21 mouse cellular contexts compared by ENCODE assay signal in genomic region chr2:122863343-122863970, GRCm38 (mm10).
DNase-seq lines count a peak whose midpoint lies in the region; ATAC-seq lines count a peak whose summit lies in the region.
"Had no signal": no experiment of that assay in that cellular context is flagged by ENCODE, and none has a peak within 500 bp of the region (broad histone marks: within the 10 kb centered on the region; RNA-seq: fewer than 3 reads in every experiment).

No protein-coding gene starts in this region.

- H3K27me3 ChIP-seq in midbrain, embryonic 11.5 days (ENCODE audit: control insufficient read depth, insufficient read depth, low read length), result no peaks in the 10 kb centered on the region
- H3K27me3 ChIP-seq in midbrain, embryonic 10.5 days (ENCODE audit: low read depth, poor library complexity, severe bottlenecking), result no peaks in the 10 kb centered on the region
- no peaks in the 10 kb centered on the region for H3K27me3 ChIP-seq in midbrain, embryonic 14.5 days (ENCODE audit: control insufficient read depth, insufficient read depth, low read length)
- H3K27me3 ChIP-seq: embryonic facial prominence, embryonic 13.5 days; limb, embryonic 13.5 days; megakaryocyte, embryonic 14.5 days had no signal

- H3K4me1 ChIP-seq in midbrain, embryonic 11.5 days (ENCODE audit: control insufficient read depth, insufficient read depth, low read length), result no peaks in the 10 kb centered on the region
- no peaks in the 10 kb centered on the region for H3K4me1 ChIP-seq in midbrain, embryonic 10.5 days
- H3K4me1 ChIP-seq in midbrain, embryonic 14.5 days (ENCODE audit: control insufficient read depth, insufficient read depth, low read length), result no peaks in the 10 kb centered on the region
- H3K4me1 ChIP-seq: embryonic facial prominence, embryonic 13.5 days; heart, embryonic 10.5 days; limb, embryonic 13.5 days; megakaryocyte, embryonic 14.5 days had no signal

- no peak overlapping the region for H3K4me3 ChIP-seq in midbrain, embryonic 11.5 days (ENCODE audit: low read depth, low read length)
- no peak overlapping the region for H3K4me3 ChIP-seq in midbrain, embryonic 10.5 days
- H3K4me3 ChIP-seq in midbrain, embryonic 14.5 days (replicated peaks; ENCODE audit: low read depth, low read length), result no peak overlapping the region
- H3K4me3 ChIP-seq: embryonic facial prominence, embryonic 13.5 days; heart, embryonic 10.5 days; limb, embryonic 13.5 days; megakaryocyte, embryonic 14.5 days had no signal

- WGBS in midbrain, embryonic 11.5 days, result 64% methylated on average over 15 of the region's 15 CpGs
- 70% methylated on average over 15 of the region's 15 CpGs for WGBS in midbrain, embryonic 10.5 days
- 58% methylated on average over 15 of the region's 15 CpGs for WGBS in midbrain, embryonic 14.5 days

- DNase-seq in cerebellum, postnatal 14 days, result peak; percentile 6 to 13
- DNase-seq in cerebellum, postnatal 4 days (ENCODE audit: low spot score in 2 of 2), result no peak
- DNase-seq in midbrain, embryonic 11.5 days (ENCODE audit: low spot score, missing footprints), result no peak
- DNase-seq in midbrain, embryonic 10.5 days (ENCODE audit: low spot score), result no peak
- peak; percentile 61 for DNase-seq in midbrain, embryonic 14.5 days
- no peak for DNase-seq in lung, postnatal 4 days
- DNase-seq in lung, postnatal 10 days, result no peak
- DNase-seq: adrenal gland, postnatal 14 days; B cell, adult 2 months; gastrocnemius, postnatal 36 days; heart, postnatal 10 days; kidney, adult 8-10 months; kidney, postnatal 4 days; thymus, postnatal 36 days had no signal

- no peak overlapping the region for H3K4me2 ChIP-seq in midbrain, embryonic 11.5 days
- peak overlapping the region; percentile 25; the same call in 1 of the 2 replicates for H3K4me2 ChIP-seq in midbrain, embryonic 14.5 days (ENCODE audit: low read length)
- H3K4me2 ChIP-seq: embryonic facial prominence, embryonic 13.5 days; limb, embryonic 13.5 days had no signal

- no peak overlapping the region for H3K27ac ChIP-seq in midbrain, embryonic 11.5 days (ENCODE audit: low read depth, low read length)
- H3K27ac ChIP-seq in midbrain, embryonic 10.5 days (replicated peaks), result no peak overlapping the region
- peak overlapping the region; percentile 72 for H3K27ac ChIP-seq in midbrain, embryonic 14.5 days (replicated peaks; ENCODE audit: low read depth, low read length)
- H3K27ac ChIP-seq: embryonic facial prominence, embryonic 13.5 days; heart, embryonic 10.5 days; limb, embryonic 13.5 days; liver, embryonic 14.5 days had no signal

- peak; percentile 77 for ATAC-seq in midbrain, embryonic 11.5 days (ENCODE audit: low FRiP score)
- peak; percentile 75; the same call in 1 of the 2 replicates for ATAC-seq in midbrain, embryonic 14.5 days (ENCODE audit: low FRiP score, low TSS enrichment)
- no peak for ATAC-seq in megakaryocyte progenitor cell, adult 5-6 weeks (replicated peaks; ENCODE audit: poor library complexity)
- ATAC-seq: inflammation-experienced regulatory T-cells, adult 6 months had no signal

- H3K9ac ChIP-seq in midbrain, embryonic 11.5 days (ENCODE audit: low read length), result no peak overlapping the region
- no peak overlapping the region for H3K9ac ChIP-seq in midbrain, embryonic 14.5 days (replicated peaks; ENCODE audit: low read length)
- H3K9ac ChIP-seq: embryonic facial prominence, embryonic 13.5 days; limb, embryonic 13.5 days; liver, embryonic 14.5 days had no signal

- H3K9me3 ChIP-seq in midbrain, embryonic 11.5 days (ENCODE audit: control insufficient read depth, low read length), result no peaks in the 10 kb centered on the region
- H3K9me3 ChIP-seq in midbrain, embryonic 10.5 days (replicated peaks), result no peaks in the 10 kb centered on the region
- H3K9me3 ChIP-seq in midbrain, embryonic 14.5 days (ENCODE audit: control insufficient read depth, low read length), result no peaks in the 10 kb centered on the region
- H3K9me3 ChIP-seq: embryonic facial prominence, embryonic 13.5 days; heart, embryonic 10.5 days; limb, embryonic 13.5 days; megakaryocyte, embryonic 14.5 days had no signal

- no peaks in the 10 kb centered on the region for H3K36me3 ChIP-seq in midbrain, embryonic 11.5 days (ENCODE audit: control insufficient read depth, insufficient read depth, low read length)
- no peaks in the 10 kb centered on the region for H3K36me3 ChIP-seq in midbrain, embryonic 10.5 days
- no peaks in the 10 kb centered on the region for H3K36me3 ChIP-seq in midbrain, embryonic 14.5 days (ENCODE audit: control insufficient read depth, insufficient read depth, low read length)
- H3K36me3 ChIP-seq: embryonic facial prominence, embryonic 13.5 days; heart, embryonic 10.5 days; limb, embryonic 13.5 days had no signal

Comparison
In these comparisons a context has a peak if more than half of its experiments do, and no peak if none do; other contexts are left out.
1. DNase-seq: peak in cerebellum, postnatal 14 days (2 of 2) and midbrain, embryonic 14.5 days (single experiment); none in cerebellum, postnatal 4 days (0 of 2), midbrain, embryonic 11.5 days (single experiment), midbrain, embryonic 10.5 days (single experiment), lung, postnatal 4 days (0 of 2) and lung, postnatal 10 days (single experiment).